Mouse (Mus musculus) liver, postnatal 0 days (tissue): ENCODE data around the gene Crybb1.

Source experiments
- CTCF ChIP-seq: sonication (generic); IDR thresholded peaks from 2 replicates; pipeline ENCODE4 v1.5.1; 2016; ENCODE audit warnings: antibody characterized with exemption, low read depth
- EP300 ChIP-seq: IDR thresholded peaks from 2 replicates; pipeline ENCODE4 v1.6.1; 2016; ENCODE audit warnings: antibody characterized with exemption, low read depth, mild to moderate bottlenecking

DNA sequence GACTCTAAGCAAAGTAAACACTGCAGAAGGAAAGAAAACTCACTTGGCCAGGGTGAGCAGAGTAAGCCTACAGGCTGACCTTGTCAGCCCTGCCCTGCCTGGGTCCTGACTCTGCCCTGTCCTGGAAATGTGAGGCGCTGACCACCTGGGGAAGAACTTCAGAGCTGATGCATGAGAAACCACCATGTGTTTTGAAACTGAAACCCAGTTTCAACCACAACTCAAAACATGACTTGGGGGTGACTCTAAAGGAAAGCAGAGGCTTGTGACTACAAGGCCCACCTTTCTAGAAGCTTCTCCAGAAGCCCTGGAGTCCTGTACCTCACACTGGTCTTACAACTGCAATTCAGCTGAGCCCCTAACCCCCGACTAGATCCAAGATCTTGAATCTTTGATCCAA is 17.3 kb downstream of the Crybb1 start:
- TF ChIP-seq CTCF (no peak), EP300 (no peak)
